Mouse (Mus musculus): Measurements from ENCODE around the gene Aurkaip1. TPM values are rescaled to one million over a fixed set of nuclear protein-coding genes. Genes with fewer than 3 reads are reported as not detected.
A peak's percentile ranks its signal among the peaks of the same experiment; 100 is the strongest.

Aurkaip1 gene
- total RNA-seq, 1 experiment from 2014 or later, result 93.5 TPM

GRCm38 (mm10) chr4:155869317-155870033, 38.4 kb downstream of the Aurkaip1 start, which contains the start of the genes Cptp and Ints11:
Gene Cptp (minus strand): TSS chr4:155869440.
Gene Ints11 (plus strand): TSS chr4:155869546.
- peak; percentile 96 to 99 for ATAC-seq (replicated peaks in 1 of 2; ENCODE audit: insufficient read depth in 1 of 2, low FRiP score in 2 of 2, low TSS enrichment in 1 of 2, low read depth in 1 of 2, poor library complexity in 2 of 2, severe bottlenecking in 2 of 2)

- no peak for ATAC-seq (replicated peaks in 1 of 2; ENCODE audit: insufficient read depth in 1 of 2, low FRiP score in 2 of 2, low TSS enrichment in 1 of 2, low read depth in 1 of 2, poor library complexity in 2 of 2, severe bottlenecking in 2 of 2)
Observed at GRCm38 (mm10) chr4:155871404-155871803, 40.3 kb downstream of the Aurkaip1 start.

Other genes starting within 250 kb of the Aurkaip1 start
- gene Slc35e2, start 229.9 kb upstream of the Aurkaip1 start, total RNA-seq (2017), result 16.6 and 22.6 TPM in 2 replicates
- gene Cdk11b, start 206.4 kb upstream of the Aurkaip1 start, total RNA-seq (2017), result 75.7 and 107 TPM in 2 replicates
- not detected in 2 replicates for gene Gm10563, start 185.9 kb upstream of the Aurkaip1 start, total RNA-seq (2017)
- gene Mmp23, start 177.9 kb upstream of the Aurkaip1 start, total RNA-seq (2017), result not detected in 2 replicates
- gene Mib2, start 162.1 kb upstream of the Aurkaip1 start, total RNA-seq (2017), result 29.1 and 42.8 TPM in 2 replicates
- 3.7 and 6.9 TPM in 2 replicates for gene Fndc10, start 136.9 kb upstream of the Aurkaip1 start, total RNA-seq (2017)
- 73.4 and 97.7 TPM in 2 replicates for gene Ssu72, start 126.5 kb upstream of the Aurkaip1 start, total RNA-seq (2017)
- gene Tmem240, start 96.5 kb upstream of the Aurkaip1 start, total RNA-seq (2017), result 0.31 and 1.5 TPM in 2 replicates
- 53.7 and 73.8 TPM in 2 replicates for gene Atad3a, start 70.2 kb upstream of the Aurkaip1 start, total RNA-seq (2017)
- 0.30 and 0.31 TPM in 2 replicates for gene Vwa1, start 56.6 kb upstream of the Aurkaip1 start, total RNA-seq (2017)
- gene Tmem88b, start 45.4 kb upstream of the Aurkaip1 start, total RNA-seq (2017), result 0.05 TPM in 1 of 2 replicates, not detected in the other
- gene Ankrd65, start 40.8 kb upstream of the Aurkaip1 start, total RNA-seq (2017), result not detected in 2 replicates
- 47.9 and 55.7 TPM in 2 replicates for gene Mrpl20, start 28.4 kb upstream of the Aurkaip1 start, total RNA-seq (2017)
- 120 and 133 TPM in 2 replicates for gene Ccnl2, start 18.8 kb upstream of the Aurkaip1 start, total RNA-seq (2017)
- gene Mxra8, start 8.4 kb downstream of the Aurkaip1 start, total RNA-seq (2017), result 1.4 and 13.4 TPM in 2 replicates
- gene Dvl1, start 16.1 kb downstream of the Aurkaip1 start, total RNA-seq (2017), result 21.0 and 23.8 TPM in 2 replicates
- 0.45 and 0.75 TPM in 2 replicates for gene Tas1r3, start 32.1 kb downstream of the Aurkaip1 start, total RNA-seq (2017)
- gene Cptp, start 38.2 kb downstream of the Aurkaip1 start, total RNA-seq (2017), result 7.3 and 8.5 TPM in 2 replicates
- gene Ints11, start 38.3 kb downstream of the Aurkaip1 start, total RNA-seq (2017), result 22.6 and 24.8 TPM in 2 replicates
- gene Pusl1, start 60.5 kb downstream of the Aurkaip1 start, total RNA-seq (2017), result 23.3 and 26.5 TPM in 2 replicates
- gene Acap3, start 60.5 kb downstream of the Aurkaip1 start, total RNA-seq (2017), result 3.7 and 13.8 TPM in 2 replicates
- 80.7 and 104 TPM in 2 replicates for gene Ube2j2, start 112.6 kb downstream of the Aurkaip1 start, total RNA-seq (2017)
- 12.1 and 36.7 TPM in 2 replicates for gene C1qtnf12, start 131.0 kb downstream of the Aurkaip1 start, total RNA-seq (2017)
- 8.6 and 11.8 TPM in 2 replicates for gene B3galt6, start 161.4 kb downstream of the Aurkaip1 start, total RNA-seq (2017)
- 151 and 176 TPM in 2 replicates for gene Sdf4, start 161.6 kb downstream of the Aurkaip1 start, total RNA-seq (2017)
- gene Tnfrsf4, start 182.6 kb downstream of the Aurkaip1 start, total RNA-seq (2017), result 2.3 and 6.6 TPM in 2 replicates
- gene Tnfrsf18, start 194.9 kb downstream of the Aurkaip1 start, total RNA-seq (2017), result 14.5 and 33.5 TPM in 2 replicates
- 1.3 TPM in 1 of 2 replicates, not detected in the other for gene Ttll10, start 228.1 kb downstream of the Aurkaip1 start, total RNA-seq (2017)